Mouse (Mus musculus) left cerebral cortex, postnatal 25 days (tissue): ENCODE results near the gene Cybb. TPM values are rescaled to one million over a fixed set of nuclear protein-coding genes. Genes with fewer than 3 reads are reported as not detected.

Experiments
- total RNA-seq, 2 experiments: library from RNA; stranded (reverse); gene quantifications; 2 replicates each; pipeline ENCODE4 v1.2.3; 2021

Gene Cybb
- total RNA-seq, 2 experiments from 2014 or later = 0.83 to 0.98 TPM

Other genes with a start within 250 kb of the Cybb start
- not detected for gene Gm14862, start 230.9 kb downstream of the Cybb start, total RNA-seq
- gene Xk, start 215.0 kb downstream of the Cybb start, total RNA-seq = 10 to 100 TPM; 13.4 to 14.3 TPM
- not detected for gene H2al1m, start 204.0 kb downstream of the Cybb start, total RNA-seq
- gene H2al1k, start 137.1 kb downstream of the Cybb start, total RNA-seq = not detected
- gene H2al1o, start 84.6 kb upstream of the Cybb start, total RNA-seq = not detected
- 100 to 1,000 TPM; 112 to 118 TPM for gene Dynlt3, start 175.2 kb upstream of the Cybb start, total RNA-seq